Mouse (Mus musculus): ENCODE data around the gene 1600002K03Rik.

- TF ChIP-seq CTCF (IDR thresholded peaks at IDR 0.05; ENCODE audit: borderline replicate concordance, extremely low read depth, insufficient read depth, insufficient read length) (no peak), POLR2A (IDR thresholded peaks at IDR 0.05; ENCODE audit: borderline replicate concordance, extremely low read depth, insufficient read depth, insufficient read length, poor library complexity, severe bottlenecking) (no peak)
Measured at GRCm38 (mm10) chr10:80130403-80131031, 42.2 kb upstream of the 1600002K03Rik start.

Measured in brain, embryonic 14.5 days (tissue).